Mouse (Mus musculus): ENCODE measurements around the gene Rgs12.

Gene Rgs12

GRCm38 (mm10) chr5:35079101-35079500, 129.9 kb downstream of the Rgs12 start:
- no peak for DNase-seq (ENCODE audit: low spot score in 2 of 2)

GRCm38 (mm10) chr5:35084913-35085312, 135.7 kb downstream of the Rgs12 start:
- DNase-seq (ENCODE audit: low spot score in 2 of 2) = no peak

GRCm38 (mm10) chr5:35088785-35089613, 139.8 kb downstream of the Rgs12 start:
- peak; percentile 38 to 39 for DNase-seq (ENCODE audit: low spot score in 2 of 2)
